Mouse (Mus musculus): Measurements from ENCODE around the gene Zfp410. TPM values are rescaled to one million over a fixed set of nuclear protein-coding genes. Genes with fewer than 3 reads are reported as not detected.

Gene Zfp410
- polyA plus RNA-seq, 1 experiment from 2014 or later = 34.5 TPM

GRCm38 (mm10) chr12:84385408-84385807 lies 68.8 kb downstream of the Zfp410 start:
- Histone ChIP-seq H3K9me3 (ENCODE audit: control insufficient read depth) (no peaks in the 10 kb centered on the region), H3K27ac (ENCODE audit: low read depth, low read length) (peak overlapping the region; percentile 81), H3K4me2 (replicated peaks; ENCODE audit: low read depth) (no peak overlapping the region), H3K36me3 (ENCODE audit: control insufficient read depth, insufficient read depth) (peaks cover 48% of the 10 kb centered on the region), H3K9ac (ENCODE audit: low read depth, low read length) (no peak overlapping the region), H3K27me3 (replicated peaks; ENCODE audit: control insufficient read depth, insufficient read depth, low read length) (no peaks in the 10 kb centered on the region), H3K4me1 (replicated peaks; ENCODE audit: control insufficient read depth, insufficient read depth, low read length) (0 out of 2 replicates have a peak, but pooled peaks cover 2% of the 10 kb centered on the region), H3K4me3 (ENCODE audit: low read depth, low read length) (no peak overlapping the region)
- ATAC-seq = no peak
- no peak for TF ChIP-seq CTCF (IDR thresholded peaks at IDR 0.05; ENCODE audit: low read depth)
- 88% methylated on average over 4 of the region's 4 CpGs for WGBS

GRCm38 (mm10) chr12:84388097-84388496 lies 71.4 kb downstream of the Zfp410 start:
- 90% methylated on average over 8 of the region's 8 CpGs for WGBS
- H3K27ac ChIP-seq (ENCODE audit: low read depth, low read length) = no peak overlapping the region
- no peak overlapping the region for H3K4me2 ChIP-seq (replicated peaks; ENCODE audit: low read depth)
- no peak overlapping the region for H3K9ac ChIP-seq (ENCODE audit: low read depth, low read length)
- H3K27me3 ChIP-seq (replicated peaks; ENCODE audit: control insufficient read depth, insufficient read depth, low read length) = no peaks in the 10 kb centered on the region
- no peaks in the 10 kb centered on the region for H3K9me3 ChIP-seq (ENCODE audit: control insufficient read depth)
- H3K4me1 ChIP-seq (replicated peaks; ENCODE audit: control insufficient read depth, insufficient read depth, low read length) = 0 out of 2 replicates have a peak, but pooled peaks cover 2% of the 10 kb centered on the region
- peaks cover 41% of the 10 kb centered on the region for H3K36me3 ChIP-seq (ENCODE audit: control insufficient read depth, insufficient read depth)
- H3K4me3 ChIP-seq (ENCODE audit: low read depth, low read length) = no peak overlapping the region
- no peak for TF ChIP-seq CTCF (IDR thresholded peaks at IDR 0.05; ENCODE audit: low read depth)
- ATAC-seq = no peak

- Histone ChIP-seq H3K4me2 (replicated peaks; ENCODE audit: low read depth) (no peak overlapping the region), H3K27ac (ENCODE audit: low read depth, low read length) (no peak overlapping the region), H3K9me3 (ENCODE audit: control insufficient read depth) (no peaks in the 10 kb centered on the region), H3K27me3 (replicated peaks; ENCODE audit: control insufficient read depth, insufficient read depth, low read length) (no peaks in the 10 kb centered on the region), H3K4me3 (ENCODE audit: low read depth, low read length) (no peak overlapping the region), H3K36me3 (ENCODE audit: control insufficient read depth, insufficient read depth) (peaks cover 47% of the 10 kb centered on the region), H3K4me1 (replicated peaks; ENCODE audit: control insufficient read depth, insufficient read depth, low read length) (0 out of 2 replicates have a peak, but pooled peaks cover 2% of the 10 kb centered on the region), H3K9ac (ENCODE audit: low read depth, low read length) (no peak overlapping the region)
- WGBS = 75% methylated on average over 14 of the region's 14 CpGs
- no peak for TF ChIP-seq CTCF (IDR thresholded peaks at IDR 0.05; ENCODE audit: low read depth)
- no peak for ATAC-seq
Observed at GRCm38 (mm10) chr12:84388774-84389400, 72.2 kb downstream of the Zfp410 start.

- 79% methylated on average over 6 of the region's 6 CpGs for whole genome bisulfite sequencing
- no peak for ATAC-seq
- no peaks in the 10 kb centered on the region for H3K27me3 ChIP-seq (replicated peaks; ENCODE audit: control insufficient read depth, insufficient read depth, low read length)
- H3K27ac ChIP-seq (ENCODE audit: low read depth, low read length) = no peak overlapping the region
- no peak overlapping the region for H3K9ac ChIP-seq (ENCODE audit: low read depth, low read length)
- peaks cover 37% of the 10 kb centered on the region; the same call in 1 of the 2 replicates for H3K36me3 ChIP-seq (ENCODE audit: control insufficient read depth, insufficient read depth)
- H3K4me2 ChIP-seq (replicated peaks; ENCODE audit: low read depth) = no peak overlapping the region
- H3K4me1 ChIP-seq (replicated peaks; ENCODE audit: control insufficient read depth, insufficient read depth, low read length) = no peaks in the 10 kb centered on the region
- H3K9me3 ChIP-seq (ENCODE audit: control insufficient read depth) = no peaks in the 10 kb centered on the region
- no peak for TF ChIP-seq CTCF (IDR thresholded peaks at IDR 0.05; ENCODE audit: low read depth)
- no peak overlapping the region for H3K4me3 ChIP-seq (ENCODE audit: low read depth, low read length)
Observed at GRCm38 (mm10) chr12:84390336-84390735, 73.7 kb downstream of the Zfp410 start.

GRCm38 (mm10) chr12:84392681-84393080 lies 76.0 kb downstream of the Zfp410 start:
- Histone ChIP-seq H3K4me2 (replicated peaks; ENCODE audit: low read depth) (no peak overlapping the region), H3K27ac (ENCODE audit: low read depth, low read length) (no peak overlapping the region), H3K9ac (ENCODE audit: low read depth, low read length) (no peak overlapping the region), H3K36me3 (ENCODE audit: control insufficient read depth, insufficient read depth) (peaks cover 34% of the 10 kb centered on the region; the same call in 1 of the 2 replicates), H3K27me3 (replicated peaks; ENCODE audit: control insufficient read depth, insufficient read depth, low read length) (no peaks in the 10 kb centered on the region), H3K4me1 (replicated peaks; ENCODE audit: control insufficient read depth, insufficient read depth, low read length) (no peaks in the 10 kb centered on the region), H3K9me3 (ENCODE audit: control insufficient read depth) (no peaks in the 10 kb centered on the region), H3K4me3 (ENCODE audit: low read depth, low read length) (no peak overlapping the region)
- ATAC-seq = no peak
- no peak for TF ChIP-seq CTCF (IDR thresholded peaks at IDR 0.05; ENCODE audit: low read depth)
- WGBS = 98% methylated on average over 4 of the region's 4 CpGs

Other genes with a start within 250 kb of the Zfp410 start
- 6.6 and 7.8 TPM in 2 replicates for gene Acot5, start 247.5 kb upstream of the Zfp410 start, polyA plus RNA-seq (2015; fragmentation: Nextera tagmentation; extraction: Ambion mirVana)
- 8.4 and 9.7 TPM in 2 replicates for gene Acot6, start 216.2 kb upstream of the Zfp410 start, polyA plus RNA-seq (2015; fragmentation: Nextera tagmentation; extraction: Ambion mirVana)
- 1.0 and 1.3 TPM in 2 replicates for gene Dnal1, start 202.5 kb upstream of the Zfp410 start, polyA plus RNA-seq (2015; fragmentation: Nextera tagmentation; extraction: Ambion mirVana)
- gene Pnma1, start 168.4 kb upstream of the Zfp410 start, polyA plus RNA-seq (2015; fragmentation: Nextera tagmentation; extraction: Ambion mirVana) = 0.30 and 0.43 TPM in 2 replicates
- 4.4 and 4.9 TPM in 2 replicates for gene Elmsan1, start 98.0 kb upstream of the Zfp410 start, polyA plus RNA-seq (2015; fragmentation: Nextera tagmentation; extraction: Ambion mirVana)
- 35.3 and 41.2 TPM in 2 replicates for gene Ptgr2, start 31.6 kb upstream of the Zfp410 start, polyA plus RNA-seq (2015; fragmentation: Nextera tagmentation; extraction: Ambion mirVana)
- 21.5 and 23.2 TPM in 2 replicates for gene Coq6, start 44.8 kb downstream of the Zfp410 start, polyA plus RNA-seq (2015; fragmentation: Nextera tagmentation; extraction: Ambion mirVana)
- 0.91 and 1.4 TPM in 2 replicates for gene Fam161b, start 45.0 kb downstream of the Zfp410 start, polyA plus RNA-seq (2015; fragmentation: Nextera tagmentation; extraction: Ambion mirVana)
- 54.4 and 56.5 TPM in 2 replicates for gene Entpd5, start 92.2 kb downstream of the Zfp410 start, polyA plus RNA-seq (2015; fragmentation: Nextera tagmentation; extraction: Ambion mirVana)
- gene Bbof1, start 92.2 kb downstream of the Zfp410 start, polyA plus RNA-seq (2015; fragmentation: Nextera tagmentation; extraction: Ambion mirVana) = 0.42 and 0.53 TPM in 2 replicates
- 17.4 and 18.7 TPM in 2 replicates for gene Rnf113a2, start 100.3 kb downstream of the Zfp410 start, polyA plus RNA-seq (2015; fragmentation: Nextera tagmentation; extraction: Ambion mirVana)
- 13.5 and 15.4 TPM in 2 replicates for gene Aldh6a1, start 134.2 kb downstream of the Zfp410 start, polyA plus RNA-seq (2015; fragmentation: Nextera tagmentation; extraction: Ambion mirVana)
- gene Lin52, start 134.6 kb downstream of the Zfp410 start, polyA plus RNA-seq (2015; fragmentation: Nextera tagmentation; extraction: Ambion mirVana) = 7.9 and 8.0 TPM in 2 replicates